Mouse (Mus musculus): ENCODE data around the gene Psrc1. TPM values are rescaled to one million over a fixed set of nuclear protein-coding genes. Genes with fewer than 3 reads are reported as not detected.

Gene Psrc1
- total and polyA plus RNA-seq, 3 experiments: 0.16 to 0.59 (median 0.34) TPM

DNA sequence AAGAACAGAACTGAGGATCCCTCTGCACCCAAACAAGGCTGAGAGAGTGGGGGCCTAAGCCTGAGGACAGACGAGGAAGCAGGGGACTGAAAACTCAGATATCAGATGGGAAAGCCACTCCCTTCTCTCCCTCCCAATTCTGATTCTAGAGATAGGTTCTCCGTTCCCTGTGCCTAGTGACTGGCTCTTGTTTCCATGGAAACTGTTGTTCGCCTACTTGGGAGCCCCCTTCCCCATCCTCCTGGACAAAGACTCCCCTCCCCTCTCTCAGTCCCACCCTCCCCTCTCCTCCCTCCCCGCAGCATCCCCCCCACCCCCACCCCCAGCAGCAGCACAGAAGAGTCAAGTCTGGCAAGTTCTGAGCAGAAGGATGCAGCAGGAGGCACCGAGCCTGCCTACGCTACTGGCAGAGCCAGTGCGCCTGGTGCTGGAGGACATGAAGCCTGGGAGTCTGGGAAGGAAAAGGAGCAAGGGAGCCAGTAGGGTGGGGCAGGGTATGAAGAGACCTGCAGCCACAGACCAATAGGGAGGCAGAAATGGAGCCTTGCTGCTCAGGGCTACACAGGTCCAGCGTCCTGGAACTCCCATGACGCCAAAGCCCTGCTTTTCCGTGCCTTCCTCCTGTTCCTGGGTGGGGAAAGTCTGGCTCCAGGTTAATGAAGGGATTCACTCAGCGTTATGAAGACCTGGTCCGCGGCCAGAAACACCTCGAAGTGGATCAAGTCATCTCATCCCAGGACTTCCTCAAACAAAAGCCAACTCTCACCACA lies 22.1 kb downstream of the Psrc1 start:
- H3K27ac ChIP-seq: no peak overlapping the region
- TF ChIP-seq EP300 (IDR thresholded peaks at IDR 0.05; ENCODE audit: insufficient read depth, low read depth, low read length) (no peak), POLR2A (IDR thresholded peaks at IDR 0.05; ENCODE audit: insufficient read depth, low read depth, low read length) (no peak), CTCF (IDR thresholded peaks at IDR 0.05) (no peak)
- no peak overlapping the region for H3K4me3 ChIP-seq
- H3K79me2 ChIP-seq (replicated peaks; ENCODE audit: control insufficient read depth, insufficient read depth, low read length): no peaks in the 10 kb centered on the region
- WGBS: 59% methylated on average over 14 of the region's 14 CpGs
- intact Hi-C loops (cut with DNase I): no loop called here
- H3K36me3 ChIP-seq (ENCODE audit: control insufficient read depth, insufficient read depth, low read length): no peaks in the 10 kb centered on the region
- no peak for DNase-seq
- H3K9ac ChIP-seq (ENCODE audit: low read depth, low read length): no peak overlapping the region
- no peaks in the 10 kb centered on the region for H3K4me1 ChIP-seq (ENCODE audit: control insufficient read depth, insufficient read depth, low read length)
- no peaks in the 10 kb centered on the region for H3K27me3 ChIP-seq (ENCODE audit: control insufficient read depth, insufficient read depth, low read length)

DNA sequence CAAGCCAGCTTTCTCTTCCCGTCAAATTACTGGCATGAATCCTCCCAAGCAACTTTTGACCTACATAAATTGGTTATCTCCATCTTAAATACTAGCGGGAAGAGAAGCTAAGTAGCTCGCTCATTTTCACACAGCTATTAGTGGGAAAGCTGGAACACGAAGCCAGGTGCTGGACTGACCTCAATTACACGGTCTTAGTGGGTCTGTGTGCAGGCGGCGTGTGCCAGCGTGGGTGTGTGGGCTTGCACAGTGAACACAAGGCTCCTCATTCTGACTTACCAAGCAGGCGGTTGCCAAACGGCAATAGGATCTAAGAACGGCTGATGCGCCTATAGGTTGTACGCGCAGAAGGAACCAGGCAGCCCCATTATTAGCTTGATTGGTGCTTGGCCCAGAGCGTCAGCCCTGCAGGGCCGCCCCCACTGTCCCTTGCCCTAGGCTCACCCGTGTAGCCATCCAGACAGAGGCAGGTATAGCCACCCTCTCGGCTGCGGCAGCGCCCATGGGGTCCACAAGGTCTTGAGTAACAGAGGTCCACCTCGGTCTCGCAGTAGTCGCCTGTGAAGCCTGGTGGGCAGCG lies 22.8 kb downstream of the Psrc1 start:
- no peak for DNase-seq
- Histone ChIP-seq H3K36me3 (ENCODE audit: control insufficient read depth, insufficient read depth, low read length) (no peaks in the 10 kb centered on the region), H3K79me2 (replicated peaks; ENCODE audit: control insufficient read depth, insufficient read depth, low read length) (no peaks in the 10 kb centered on the region), H3K4me3 (no peak overlapping the region), H3K9ac (ENCODE audit: low read depth, low read length) (no peak overlapping the region), H3K27me3 (ENCODE audit: control insufficient read depth, insufficient read depth, low read length) (no peaks in the 10 kb centered on the region), H3K27ac (no peak overlapping the region), H3K4me1 (ENCODE audit: control insufficient read depth, insufficient read depth, low read length) (no peaks in the 10 kb centered on the region)
- intact Hi-C loops (cut with DNase I): no loop called here
- WGBS: 90% methylated on average over 24 of the region's 24 CpGs
- TF ChIP-seq EP300 (IDR thresholded peaks at IDR 0.05; ENCODE audit: insufficient read depth, low read depth, low read length): no peak
- TF ChIP-seq POLR2A (IDR thresholded peaks at IDR 0.05; ENCODE audit: insufficient read depth, low read depth, low read length): no peak
- TF ChIP-seq CTCF (IDR thresholded peaks at IDR 0.05): no peak

DNA sequence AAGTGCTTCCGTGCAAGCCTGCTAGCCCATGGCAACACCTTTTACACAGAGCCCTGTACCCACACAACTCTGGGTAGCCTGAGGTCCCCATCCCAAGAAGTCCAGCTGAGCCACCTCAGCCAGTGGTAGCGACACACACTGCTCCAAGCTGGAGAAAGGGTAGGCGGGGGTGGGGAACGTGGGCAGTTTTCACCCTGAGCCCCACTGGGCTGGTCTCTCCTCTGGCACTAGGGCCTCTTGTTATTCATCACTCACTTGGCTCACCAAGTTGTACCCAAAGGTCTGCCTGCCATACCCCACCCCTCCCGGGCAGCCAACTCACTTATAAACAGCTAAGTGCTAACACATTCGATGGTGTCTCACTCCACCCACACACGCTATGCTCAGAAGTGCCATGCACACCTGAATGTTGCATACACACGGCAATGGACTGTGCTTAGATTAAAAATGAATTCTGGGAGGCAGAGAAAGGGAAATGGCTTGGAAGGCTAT lies 24.9 kb downstream of the Psrc1 start:
- no peaks in the 10 kb centered on the region for H3K4me1 ChIP-seq (ENCODE audit: control insufficient read depth, insufficient read depth, low read length)
- no peak for DNase-seq
- intact Hi-C loops (cut with DNase I): no loop called here
- 86% methylated on average over 8 of the region's 8 CpGs for WGBS
- TF ChIP-seq CTCF (IDR thresholded peaks at IDR 0.05): no peak
- TF ChIP-seq EP300 (IDR thresholded peaks at IDR 0.05; ENCODE audit: insufficient read depth, low read depth, low read length): no peak
- no peak for TF ChIP-seq POLR2A (IDR thresholded peaks at IDR 0.05; ENCODE audit: insufficient read depth, low read depth, low read length)
- no peak overlapping the region for H3K27ac ChIP-seq
- H3K9ac ChIP-seq (ENCODE audit: low read depth, low read length): no peak overlapping the region
- no peak overlapping the region for H3K4me3 ChIP-seq
- no peaks in the 10 kb centered on the region for H3K36me3 ChIP-seq (ENCODE audit: control insufficient read depth, insufficient read depth, low read length)
- H3K79me2 ChIP-seq (replicated peaks; ENCODE audit: control insufficient read depth, insufficient read depth, low read length): no peaks in the 10 kb centered on the region
- H3K27me3 ChIP-seq (ENCODE audit: control insufficient read depth, insufficient read depth, low read length): no peaks in the 10 kb centered on the region

DNA sequence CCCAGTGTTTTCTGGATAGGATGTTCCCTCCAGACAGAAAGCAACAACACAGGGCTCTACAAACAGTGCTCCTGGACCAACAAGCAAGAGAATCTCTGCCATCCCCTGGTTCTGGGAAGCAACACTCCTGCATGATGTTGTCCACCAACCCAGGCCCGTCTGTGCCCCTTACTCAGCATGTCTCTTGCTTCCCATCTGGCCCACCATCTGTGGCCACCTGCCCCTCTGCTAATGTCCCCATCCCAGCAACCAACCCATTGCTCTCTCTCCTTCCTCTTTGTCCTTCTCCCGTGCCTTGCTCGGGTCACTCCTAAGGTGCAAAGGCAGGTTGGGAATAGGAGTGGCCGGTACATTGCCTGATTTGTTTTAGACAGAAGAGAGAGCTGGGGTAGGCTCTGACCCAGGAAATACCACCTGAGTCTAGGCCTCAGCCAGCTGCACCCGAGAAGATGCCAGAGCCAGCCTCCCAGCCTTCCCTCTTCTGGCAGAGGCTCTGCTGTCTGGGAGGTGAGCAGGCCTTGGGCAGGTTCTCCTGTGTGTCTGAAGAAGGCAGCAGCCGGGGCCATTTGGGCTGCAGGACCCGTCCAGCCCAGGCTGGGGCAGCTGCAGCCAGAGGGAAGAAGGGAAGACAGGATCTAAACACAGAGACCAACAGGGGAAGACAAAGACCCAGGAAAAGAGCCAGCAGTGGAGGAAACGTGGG lies 26.2 kb downstream of the Psrc1 start:
- intact Hi-C loops (cut with DNase I): loop anchor here (10.0 kb wide), 1 partner anchor 245 kb away; the partner anchor contains the start of gene Clcc1
- WGBS: 72% methylated on average over 8 of the region's 8 CpGs
- Histone ChIP-seq H3K36me3 (ENCODE audit: control insufficient read depth, insufficient read depth, low read length) (no peaks in the 10 kb centered on the region), H3K4me3 (no peak overlapping the region), H3K27ac (no peak overlapping the region), H3K79me2 (replicated peaks; ENCODE audit: control insufficient read depth, insufficient read depth, low read length) (no peaks in the 10 kb centered on the region), H3K4me1 (ENCODE audit: control insufficient read depth, insufficient read depth, low read length) (no peaks in the 10 kb centered on the region), H3K27me3 (ENCODE audit: control insufficient read depth, insufficient read depth, low read length) (no peaks in the 10 kb centered on the region), H3K9ac (ENCODE audit: low read depth, low read length) (no peak overlapping the region)
- TF ChIP-seq CTCF (IDR thresholded peaks at IDR 0.05) (no peak), EP300 (IDR thresholded peaks at IDR 0.05; ENCODE audit: insufficient read depth, low read depth, low read length) (no peak), POLR2A (IDR thresholded peaks at IDR 0.05; ENCODE audit: insufficient read depth, low read depth, low read length) (no peak)
- no peak for DNase-seq

DNA sequence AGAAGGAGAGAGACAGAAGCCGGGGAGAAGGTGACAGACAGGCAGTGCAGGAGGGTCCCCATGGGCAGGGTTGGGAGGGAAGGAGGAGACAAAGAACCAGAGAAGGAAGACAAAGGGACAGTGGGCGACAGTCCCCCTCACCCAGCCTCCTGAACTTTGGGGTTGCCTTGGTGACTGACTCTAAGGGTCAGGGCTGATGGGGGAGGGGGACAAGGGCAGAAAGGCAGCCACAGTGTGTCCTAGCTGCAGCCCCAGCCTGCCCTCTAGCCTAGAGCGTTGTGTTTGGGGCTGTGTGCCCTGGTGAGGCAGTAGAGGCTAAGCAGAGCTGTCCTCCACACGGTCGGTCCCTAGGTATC lies 26.7 kb downstream of the Psrc1 start:
- H3K27ac ChIP-seq: no peak overlapping the region
- WGBS: 52% methylated on average over 5 of the region's 5 CpGs
- no peaks in the 10 kb centered on the region for H3K36me3 ChIP-seq (ENCODE audit: control insufficient read depth, insufficient read depth, low read length)
- no peaks in the 10 kb centered on the region for H3K79me2 ChIP-seq (replicated peaks; ENCODE audit: control insufficient read depth, insufficient read depth, low read length)
- H3K27me3 ChIP-seq (ENCODE audit: control insufficient read depth, insufficient read depth, low read length): no peaks in the 10 kb centered on the region
- no peak for TF ChIP-seq POLR2A (IDR thresholded peaks at IDR 0.05; ENCODE audit: insufficient read depth, low read depth, low read length)
- TF ChIP-seq EP300 (IDR thresholded peaks at IDR 0.05; ENCODE audit: insufficient read depth, low read depth, low read length): no peak
- TF ChIP-seq CTCF (IDR thresholded peaks at IDR 0.05): no peak
- intact Hi-C loops (cut with DNase I): loop anchor here (10.0 kb wide), 1 partner anchor 244 kb away; the partner anchor contains the start of gene Clcc1
- no peak overlapping the region for H3K4me3 ChIP-seq
- no peak overlapping the region for H3K9ac ChIP-seq (ENCODE audit: low read depth, low read length)
- DNase-seq: no peak
- H3K4me1 ChIP-seq (ENCODE audit: control insufficient read depth, insufficient read depth, low read length): no peaks in the 10 kb centered on the region
